Mouse (Mus musculus): ENCODE data around the gene Pip5k1b.

DNA sequence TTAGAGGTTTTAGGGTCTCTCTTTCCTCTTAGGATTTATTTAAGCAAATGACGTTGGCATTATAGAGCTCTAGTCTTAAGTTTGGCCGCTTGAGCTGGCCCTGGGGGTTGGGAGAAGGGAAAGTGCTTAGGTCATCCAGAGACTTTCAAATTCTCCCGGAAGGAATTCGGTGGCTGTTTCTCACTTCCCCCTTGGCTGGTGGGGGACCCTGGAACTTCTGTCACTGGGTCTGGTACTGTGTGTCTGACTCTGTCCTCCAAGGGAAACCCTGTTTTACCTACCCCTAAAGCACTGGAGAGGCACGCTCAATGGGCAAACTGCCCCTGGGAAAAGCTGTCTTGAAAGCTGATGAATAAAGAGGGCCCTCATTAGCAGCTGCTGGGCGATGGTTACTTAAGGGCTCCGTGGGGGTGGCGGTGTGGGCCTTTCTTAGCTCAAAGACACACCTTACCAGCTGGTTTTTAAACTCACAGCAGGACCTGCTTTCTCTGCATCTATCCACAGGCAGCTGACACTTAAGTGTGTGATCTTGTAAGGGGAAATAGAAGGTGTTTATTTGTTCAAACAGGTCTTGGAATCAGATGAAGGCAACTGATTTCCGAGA is 301.9 kb downstream of the Pip5k1b start:
- TF ChIP-seq SRF (IDR thresholded peaks at IDR 0.05; ENCODE audit: control insufficient read depth, insufficient read length, low read depth) (no peak), TCF3 (IDR thresholded peaks at IDR 0.05; ENCODE audit: insufficient read length, low read depth) (no peak), POLR2A (IDR thresholded peaks at IDR 0.05; ENCODE audit: insufficient read length, low read depth) (no peak), E2F4 (IDR thresholded peaks at IDR 0.05; ENCODE audit: insufficient read depth) (no peak), USF1 (IDR thresholded peaks at IDR 0.05; ENCODE audit: low read depth) (no peak), POLR2AphosphoS2 (IDR thresholded peaks at IDR 0.05; ENCODE audit: insufficient read length, low read depth) (no peak), MYOG (IDR thresholded peaks at IDR 0.05; ENCODE audit: control insufficient read depth in 1 of 3, insufficient read depth in 1 of 3, insufficient read length in 2 of 3, low read depth in 2 of 3) (no peak)

Data from myocyte (in vitro differentiated cells).